In genomic region chr8:111863280-111863679, GRCm38 (mm10) we compare ENCODE assay signal across 13 mouse cellular contexts. TPM values are rescaled to one million over a fixed set of nuclear protein-coding genes. Genes with fewer than 3 reads are reported as not detected.
"Had no signal": no experiment of that assay in that cellular context is flagged by ENCODE, and none has a peak within 500 bp of the region (broad histone marks: within the 10 kb centered on the region; RNA-seq: fewer than 3 reads in every experiment).

No protein-coding gene starts in this region.

- DNase-seq: kidney, adult 11 months; right cerebral cortex, postnatal 14 days; thymus, postnatal 4 days had no signal

- H3K9ac ChIP-seq: liver, embryonic 15.5 days; midbrain, embryonic 13.5 days; stomach, embryonic 15.5 days had no signal

- H3K27ac ChIP-seq: left cerebral cortex, adult 2 months; limb, embryonic 10.5 days; liver, embryonic 15.5 days; macrophage; midbrain, embryonic 13.5 days; stomach, embryonic 15.5 days had no signal

- ATAC-seq: inflammation-experienced regulatory T-cells, adult 6 months; lung, postnatal 0 days; midbrain, embryonic 13.5 days had no signal

- H3K4me2 ChIP-seq: liver, embryonic 11.5 days; liver, embryonic 15.5 days; midbrain, embryonic 13.5 days; stomach, embryonic 15.5 days had no signal

- H3K36me3 ChIP-seq: stomach, embryonic 15.5 days had no signal

- H3K4me3 ChIP-seq: left cerebral cortex, adult 2 months; limb, embryonic 10.5 days; liver, embryonic 15.5 days; midbrain, embryonic 13.5 days; stomach, embryonic 15.5 days had no signal

- H3K9me3 ChIP-seq: limb, embryonic 10.5 days; liver, embryonic 15.5 days; midbrain, embryonic 13.5 days; stomach, embryonic 15.5 days had no signal

- H3K4me1 ChIP-seq: limb, embryonic 10.5 days; liver, embryonic 15.5 days; midbrain, embryonic 13.5 days; stomach, embryonic 15.5 days had no signal

- H3K27me3 ChIP-seq: liver, embryonic 15.5 days; midbrain, embryonic 13.5 days; stomach, embryonic 15.5 days had no signal

RNA-seq across cellular contexts. Expression of gene Chst5, which starts 47.0 kb away (rescaled TPM):
- polyA plus RNA-seq: inflammation-experienced regulatory T-cells, adult 6 months; macrophage; spleen, adult 2 months had no signal
